ENCODE assay signal across 19 mouse cellular contexts in the genomic region with DNA sequence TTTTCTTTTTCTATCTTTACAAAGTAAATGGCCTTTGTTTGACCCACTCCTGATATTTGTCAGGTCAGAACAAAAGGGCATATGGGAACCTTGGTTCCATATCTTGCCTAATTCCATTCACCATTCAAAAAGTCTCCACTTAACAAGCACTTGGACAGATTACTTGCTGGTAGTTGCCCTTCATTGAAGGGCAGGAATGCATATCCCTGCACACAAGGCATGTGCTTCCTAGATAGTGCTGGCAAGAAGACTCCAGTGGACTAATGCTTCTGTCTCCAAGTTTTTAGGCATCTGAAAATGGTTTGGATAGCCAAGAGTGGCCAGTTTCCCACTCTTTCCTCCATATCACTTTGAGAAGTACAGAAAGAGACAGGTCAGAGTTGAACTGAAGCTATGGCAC. TPM values are rescaled to one million over a fixed set of nuclear protein-coding genes. Genes with fewer than 3 reads are reported as not detected.
"Had no signal": no experiment of that assay in that cellular context is flagged by ENCODE, and none has a peak within 500 bp of the region (broad histone marks: within the 10 kb centered on the region; RNA-seq: fewer than 3 reads in every experiment).

No protein-coding gene starts in this region.

- H3K27me3 ChIP-seq: limb, embryonic 15.5 days; liver, embryonic 13.5 days; midbrain, embryonic 12.5 days; neural tube, embryonic 13.5 days had no signal

- H3K4me1 ChIP-seq: limb, embryonic 15.5 days; liver, embryonic 13.5 days; midbrain, embryonic 12.5 days; neural tube, embryonic 13.5 days had no signal

- H3K9ac ChIP-seq: limb, embryonic 15.5 days; liver, embryonic 13.5 days; midbrain, embryonic 12.5 days; neural tube, embryonic 13.5 days had no signal

- H3K4me3 ChIP-seq: limb, embryonic 15.5 days; liver, embryonic 13.5 days; midbrain, embryonic 12.5 days; neural tube, embryonic 13.5 days had no signal

- H3K4me2 ChIP-seq: limb, embryonic 15.5 days; liver, embryonic 13.5 days; midbrain, embryonic 12.5 days; neural tube, embryonic 13.5 days had no signal

- H3K36me3 ChIP-seq: limb, embryonic 15.5 days; liver, embryonic 13.5 days; midbrain, embryonic 12.5 days; neural tube, embryonic 13.5 days had no signal

- H3K9me3 ChIP-seq: limb, embryonic 15.5 days; liver, embryonic 13.5 days; midbrain, embryonic 12.5 days; neural tube, embryonic 13.5 days had no signal

- ATAC-seq: intestine, postnatal 0 days; midbrain, embryonic 16.5 days had no signal

- H3K27ac ChIP-seq: limb, embryonic 15.5 days; liver, embryonic 13.5 days; midbrain, embryonic 12.5 days; neural tube, embryonic 13.5 days had no signal

- DNase-seq: kidney, postnatal 10 days; liver, embryonic 13.5 days; lung, adult 18-20 months; retina, postnatal 1 day; right cerebral cortex, postnatal 14 days; thymus, postnatal 4 days had no signal

RNA-seq across cellular contexts. Expression of gene Ugt2a1, which starts 8.7 kb away (rescaled TPM):
- total RNA-seq: layer of hippocampus, postnatal 25 days; left cerebral cortex, adult 8-10 months; left cerebral cortex, postnatal 25 days; megakaryocyte-erythroid progenitor cell, adult 5-6 weeks had no signal
- polyA plus RNA-seq: intestine, postnatal 0 days; limb, embryonic 11.5 days; limb, embryonic 15.5 days; liver, embryonic 13.5 days; lung, embryonic 16.5 days; midbrain, embryonic 12.5 days; midbrain, embryonic 16.5 days; neural tube, embryonic 13.5 days; small intestine, adult 2 months; stomach, embryonic 16.5 days had no signal

RNA-seq across cellular contexts. Expression of gene Gm43638, which starts 12.7 kb away (rescaled TPM):
- total RNA-seq: layer of hippocampus, postnatal 25 days; left cerebral cortex, adult 8-10 months; left cerebral cortex, postnatal 25 days; megakaryocyte-erythroid progenitor cell, adult 5-6 weeks had no signal
- polyA plus RNA-seq: intestine, postnatal 0 days; limb, embryonic 11.5 days; limb, embryonic 15.5 days; liver, embryonic 13.5 days; lung, embryonic 16.5 days; midbrain, embryonic 12.5 days; midbrain, embryonic 16.5 days; neural tube, embryonic 13.5 days; small intestine, adult 2 months; stomach, embryonic 16.5 days had no signal

RNA-seq across cellular contexts. Expression of gene Ugt2a2, which starts 17.3 kb away (rescaled TPM):
- total RNA-seq: layer of hippocampus, postnatal 25 days; left cerebral cortex, adult 8-10 months; left cerebral cortex, postnatal 25 days; megakaryocyte-erythroid progenitor cell, adult 5-6 weeks had no signal
- polyA plus RNA-seq: intestine, postnatal 0 days; limb, embryonic 11.5 days; limb, embryonic 15.5 days; liver, embryonic 13.5 days; lung, embryonic 16.5 days; midbrain, embryonic 12.5 days; midbrain, embryonic 16.5 days; neural tube, embryonic 13.5 days; small intestine, adult 2 months; stomach, embryonic 16.5 days had no signal

RNA-seq across cellular contexts. Expression of gene Sult1b1, which starts 38.7 kb away (rescaled TPM):
- total RNA-seq: layer of hippocampus, postnatal 25 days; left cerebral cortex, adult 8-10 months; left cerebral cortex, postnatal 25 days; megakaryocyte-erythroid progenitor cell, adult 5-6 weeks had no signal
- polyA plus RNA-seq: limb, embryonic 11.5 days; limb, embryonic 15.5 days; lung, embryonic 16.5 days; midbrain, embryonic 12.5 days; midbrain, embryonic 16.5 days; neural tube, embryonic 13.5 days had no signal
